Mouse (Mus musculus) E14TG2a.4 (cell line): ENCODE measurements around the gene Hmga1b.
"Not testable (repeated sequence)": the region's sequence is repeated elsewhere in the genome, so short reads cannot be mapped to it uniquely, and the experiment has no call there.

Experiments used
- H3K27me3 ChIP-seq: 2 replicates; pipeline ENCODE4 v1.6.1; 2014; ENCODE audit warnings: low read length, control low read depth; ENCODE audit not compliant: insufficient read depth
- H3K36me3 ChIP-seq: 2 replicates; pipeline ENCODE4 v1.6.1; 2014; ENCODE audit warnings: low read length, control low read depth; ENCODE audit not compliant: insufficient read depth
- H3K4me1 ChIP-seq: replicated peaks from 2 replicates; pipeline ENCODE4 v1.6.1; 2014; ENCODE audit warnings: low read depth, low read length, control low read depth
- H3K4me3 ChIP-seq: replicated peaks from 2 replicates; pipeline ENCODE4 v1.5.1; 2014; ENCODE audit warnings: mild to moderate bottlenecking, low read length
- H3K9me3 ChIP-seq: 2 replicates; pipeline ENCODE4 v1.6.1; 2014; ENCODE audit warnings: low read length, control low read depth
- CTCF ChIP-seq: conservative IDR thresholded peaks from 2 replicates; pipeline ENCODE4 v1.5.1; 2014; ENCODE audit warnings: low read length
- NANOG ChIP-seq: IDR thresholded peaks from 2 replicates; pipeline ENCODE4 v1.6.1; 2014; ENCODE audit warnings: borderline replicate concordance, low read length, mixed read lengths
- POU5F1 ChIP-seq: IDR thresholded peaks from 2 replicates; pipeline ENCODE4 v1.6.1; 2014; ENCODE audit warnings: low read length, borderline replicate concordance

The Hmga1b gene

DNA sequence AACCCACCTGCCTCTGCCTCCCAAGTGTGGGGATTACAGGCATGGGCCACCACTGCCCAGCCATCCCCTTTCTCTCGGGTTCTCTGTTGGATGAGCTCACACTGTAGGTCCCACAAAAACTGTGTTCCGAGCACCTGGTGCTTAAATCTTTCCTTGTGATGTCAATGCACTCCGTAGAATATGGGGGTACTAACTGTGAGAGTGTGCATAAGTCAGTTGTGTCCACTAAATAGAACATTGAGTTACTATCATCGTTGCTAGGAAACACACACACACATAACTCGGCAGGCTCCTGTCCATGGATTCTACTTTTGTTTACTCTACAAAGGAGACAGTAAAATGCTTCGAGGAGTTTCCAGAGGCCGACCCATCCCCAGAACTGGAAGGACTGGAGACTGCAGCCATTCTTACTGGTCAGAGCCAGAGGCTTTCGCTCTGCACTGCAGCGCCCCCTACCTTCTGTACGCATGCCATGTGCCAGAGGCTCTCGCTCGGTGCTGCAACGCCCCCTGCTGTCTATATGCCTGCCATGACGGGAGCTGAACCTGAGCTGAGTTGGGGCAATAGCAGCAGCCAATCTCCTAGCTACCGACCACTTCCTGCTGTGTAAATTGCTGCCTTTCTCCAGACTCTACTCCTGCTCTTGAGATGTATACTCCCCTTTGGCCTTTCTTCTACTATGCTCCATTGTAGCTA lies 13.3 kb downstream of the Hmga1b start:
- peaks cover 55% of the 10 kb centered on the region for H3K4me1 ChIP-seq
- peaks cover 16% of the 10 kb centered on the region for H3K36me3 ChIP-seq
- no peaks in the 10 kb centered on the region for H3K27me3 ChIP-seq
- H3K4me3 ChIP-seq: no peak overlapping the region
- TF ChIP-seq POU5F1 (no peak), NANOG (no peak), CTCF (peak; percentile 97)
- H3K9me3 ChIP-seq: no peaks in the 10 kb centered on the region

DNA sequence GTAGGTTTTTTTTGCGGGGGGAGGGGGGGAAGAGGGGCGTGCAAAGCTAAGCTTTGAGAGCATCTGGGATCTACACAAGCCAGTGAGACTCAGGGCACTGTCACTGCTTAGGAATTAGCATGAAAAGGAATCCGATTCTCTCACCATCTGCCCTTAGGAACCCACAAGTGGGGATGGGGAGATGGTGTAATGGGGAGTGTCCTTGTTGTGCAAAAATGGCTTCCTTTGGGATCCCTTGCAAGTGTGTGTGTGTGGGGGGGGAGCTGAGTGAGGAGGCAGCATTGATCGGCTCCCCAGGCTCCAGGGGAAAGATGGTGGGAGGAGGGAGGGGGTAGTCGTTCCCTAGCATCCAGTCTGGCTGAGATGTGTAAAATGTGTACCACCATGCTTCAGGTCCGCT lies 14.5 kb downstream of the Hmga1b start:
- TF ChIP-seq NANOG (no peak), CTCF (no peak)
- Histone ChIP-seq H3K9me3 (no peaks in the 10 kb centered on the region), H3K36me3 (peaks cover 26% of the 10 kb centered on the region), H3K27me3 (no peaks in the 10 kb centered on the region), H3K4me3 (peak overlapping the region; percentile 17; the same call in 1 of the 2 replicates), H3K4me1 (peaks cover 65% of the 10 kb centered on the region)

DNA sequence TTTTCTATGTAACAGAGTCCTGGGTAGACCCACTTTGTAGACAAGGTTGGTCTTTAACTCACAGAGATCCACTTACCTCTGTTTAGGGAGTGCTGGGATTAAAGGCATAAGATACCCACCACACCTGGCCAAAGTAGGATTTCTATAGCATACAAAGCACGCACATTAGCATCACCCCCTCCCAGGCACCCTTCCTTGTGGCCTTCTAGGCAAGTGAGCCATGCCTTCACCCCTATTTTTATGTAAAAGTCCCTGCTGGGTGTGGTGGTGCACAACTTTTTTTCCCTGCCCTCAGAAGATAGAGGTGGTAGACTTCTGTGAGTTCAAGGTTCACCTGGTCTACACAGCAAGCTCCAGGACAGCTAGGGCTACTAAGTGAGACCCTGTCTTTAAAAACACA lies 17.3 kb downstream of the Hmga1b start:
- TF ChIP-seq NANOG: no peak
- no peak for TF ChIP-seq CTCF
- TF ChIP-seq POU5F1: no peak

DNA sequence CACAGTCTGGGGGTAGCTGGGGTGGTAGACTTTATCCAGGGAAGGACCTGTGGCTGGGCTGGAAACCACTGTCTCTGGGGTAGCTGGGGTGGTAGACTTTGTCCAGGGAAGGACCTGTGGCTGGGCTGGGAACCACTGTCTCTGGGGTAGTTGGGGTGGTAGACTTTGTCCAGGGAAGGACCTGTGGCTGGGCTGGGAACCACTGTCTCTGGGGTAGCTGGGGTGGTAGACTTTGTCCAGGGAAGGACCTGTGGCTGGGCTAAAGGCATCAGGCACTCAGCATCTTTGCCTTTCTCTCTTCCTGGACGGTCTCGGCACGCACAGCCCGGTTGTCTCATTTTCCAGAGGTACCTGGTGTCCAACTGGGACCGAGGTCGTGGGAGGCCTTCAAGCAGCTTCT lies 18.8 kb downstream of the Hmga1b start:
- not testable (repeated sequence) for H3K9me3 ChIP-seq, H3K27me3 ChIP-seq
- peaks cover 48% of the 10 kb centered on the region for H3K36me3 ChIP-seq
- H3K4me1 ChIP-seq: peaks cover 87% of the 10 kb centered on the region
- H3K4me3 ChIP-seq: 0 out of 2 replicates have a peak overlapping the region, but pooled peaks have one; percentile 95

More for the DNA sequence above, 17.3 kb downstream of the Hmga1b start:
- H3K9me3 ChIP-seq: no peaks in the 10 kb centered on the region
- H3K4me3 ChIP-seq: peak overlapping the region; percentile 46
- H3K36me3 ChIP-seq: peaks cover 35% of the 10 kb centered on the region
- H3K27me3 ChIP-seq: no peaks in the 10 kb centered on the region
- H3K4me1 ChIP-seq: peaks cover 82% of the 10 kb centered on the region

DNA sequence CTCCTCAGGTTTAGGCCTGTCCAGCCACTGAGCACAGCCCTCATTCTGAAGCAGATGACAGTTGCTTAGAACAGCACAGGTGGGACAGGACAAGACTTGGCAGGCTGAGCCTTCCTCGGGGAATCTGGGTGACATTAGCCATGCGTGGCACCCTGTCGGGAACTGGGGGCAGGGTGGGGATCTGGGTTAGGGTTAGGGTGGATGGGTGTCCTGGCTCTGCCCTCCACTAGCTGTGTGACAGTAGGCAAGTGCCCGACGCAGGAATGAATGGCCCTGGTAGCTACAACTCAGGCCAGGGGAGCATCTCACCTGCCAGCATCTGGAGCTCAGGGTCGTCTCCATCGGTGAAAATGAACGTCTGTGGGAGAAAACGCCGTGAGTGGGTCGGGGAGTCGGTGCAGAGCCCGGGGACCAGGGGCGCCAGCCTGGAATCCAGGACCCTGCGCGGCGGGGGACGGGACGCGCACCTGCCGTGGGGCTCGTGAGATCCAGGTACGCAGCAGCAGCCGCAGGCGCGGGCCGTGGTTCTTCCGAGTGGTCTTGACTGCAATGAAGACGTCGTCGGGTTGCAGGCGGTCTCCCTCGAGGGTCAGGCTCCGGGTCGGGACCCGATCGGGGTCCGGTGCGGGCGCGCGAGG lies 21.0 kb downstream of the Hmga1b start:
- H3K9me3 ChIP-seq: no peaks in the 10 kb centered on the region
- TF ChIP-seq NANOG: no peak
- TF ChIP-seq CTCF: no peak
- no peak for TF ChIP-seq POU5F1
- peak overlapping the region; percentile 95 for H3K4me3 ChIP-seq
- no peaks in the 10 kb centered on the region for H3K27me3 ChIP-seq
- peaks cover 78% of the 10 kb centered on the region for H3K4me1 ChIP-seq
- peaks cover 67% of the 10 kb centered on the region for H3K36me3 ChIP-seq

DNA sequence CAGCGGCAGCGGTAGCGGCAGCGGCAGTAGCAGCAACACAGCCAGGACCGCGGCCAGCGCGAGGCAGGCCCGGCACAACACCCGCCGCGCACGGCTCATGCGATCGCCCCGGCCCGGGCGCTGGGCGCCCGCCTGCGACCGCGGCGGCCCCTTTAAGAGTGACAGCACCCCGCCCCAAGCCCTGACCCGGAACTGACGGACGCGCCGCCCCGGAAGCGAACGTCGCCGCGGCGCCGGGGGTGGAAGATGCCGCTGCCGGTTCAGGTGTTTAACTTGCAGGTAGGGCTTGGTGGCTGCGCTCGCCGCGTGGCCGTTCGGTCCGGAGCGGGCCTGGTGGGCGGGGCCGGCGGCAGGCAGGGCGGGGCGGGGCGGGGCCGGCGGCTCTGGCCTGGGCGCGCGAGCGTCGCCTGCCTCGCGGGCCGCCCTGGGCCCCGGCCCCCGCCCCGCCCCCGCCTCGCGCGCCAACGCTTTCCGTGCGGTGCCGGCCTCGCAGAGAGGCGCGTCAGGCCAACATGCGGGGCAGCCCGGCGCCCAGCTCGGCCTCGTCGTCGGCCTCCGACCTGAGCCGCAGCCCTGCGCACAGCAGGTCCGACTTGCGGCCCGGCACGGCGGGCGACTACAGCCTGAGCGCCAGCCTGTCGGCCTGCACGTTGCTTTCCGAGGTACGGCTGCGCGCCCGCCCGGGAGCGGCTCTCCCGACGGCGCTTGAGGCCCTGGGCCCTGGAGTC lies 21.6 kb downstream of the Hmga1b start, which contains the start of the genes Rfng and Gps1:
TSS of gene Rfng (minus strand) at position 144 of the 728 bp plus-strand sequence.
TSS of gene Gps1 (plus strand) at position 209 of the 728 bp plus-strand sequence.
- no peaks in the 10 kb centered on the region for H3K9me3 ChIP-seq

DNA sequence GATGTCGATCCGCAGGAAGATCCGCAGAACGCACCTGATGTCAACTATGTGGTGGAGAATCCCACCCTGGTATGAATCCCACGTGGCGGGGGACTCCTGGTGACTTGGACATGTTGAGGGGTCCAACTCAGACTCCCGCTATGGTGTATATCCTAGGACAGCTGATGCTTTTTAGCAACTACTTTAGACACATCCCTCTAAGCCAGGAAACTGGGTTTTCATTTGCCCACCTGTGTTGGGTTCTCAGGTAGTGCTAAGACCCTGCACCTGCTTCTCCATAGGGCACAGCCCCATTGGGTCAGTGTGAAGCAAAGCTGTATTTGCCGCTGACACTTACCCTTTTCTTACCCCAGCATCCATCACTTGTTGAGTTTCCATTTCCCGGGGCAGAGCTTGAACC lies 22.6 kb downstream of the Hmga1b start:
- Histone ChIP-seq H3K4me3 (peak overlapping the region; percentile 95), H3K9me3 (no peaks in the 10 kb centered on the region), H3K36me3 (peaks cover 77% of the 10 kb centered on the region), H3K27me3 (no peaks in the 10 kb centered on the region), H3K4me1 (peaks cover 62% of the 10 kb centered on the region)
- TF ChIP-seq CTCF (no peak), NANOG (no peak), POU5F1 (no peak)

More for the DNA sequence above, 21.6 kb downstream of the Hmga1b start, which contains the start of the genes Rfng and Gps1:
- Histone ChIP-seq H3K36me3 (peaks cover 68% of the 10 kb centered on the region), H3K27me3 (no peaks in the 10 kb centered on the region), H3K4me3 (peak within 1 kb of the TSS; percentile 95), H3K4me1 (peaks cover 71% of the 10 kb centered on the region)
- no peak for TF ChIP-seq CTCF
- TF ChIP-seq NANOG: no peak
- no peak for TF ChIP-seq POU5F1

DNA sequence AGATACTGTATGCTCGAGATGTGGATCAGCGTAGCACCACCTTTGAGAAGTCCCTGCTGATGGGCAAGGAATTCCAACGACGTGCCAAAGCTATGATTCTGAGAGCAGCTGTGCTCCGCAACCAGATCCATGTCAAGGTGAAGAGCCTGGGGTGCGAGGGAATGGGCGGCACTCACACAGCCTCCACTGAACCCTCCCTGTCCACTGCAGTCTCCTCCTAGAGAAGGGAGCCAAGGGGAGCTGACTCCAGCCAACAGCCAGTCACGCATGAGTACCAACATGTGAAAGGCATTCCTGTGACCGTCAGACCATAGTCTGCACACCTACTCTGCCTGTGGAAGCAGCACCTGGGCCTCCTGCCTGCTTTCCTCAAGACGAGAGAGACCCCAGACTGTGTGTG lies 25.9 kb downstream of the Hmga1b start:
- peaks cover 38% of the 10 kb centered on the region for H3K4me1 ChIP-seq
- H3K36me3 ChIP-seq: peaks cover 83% of the 10 kb centered on the region
- H3K27me3 ChIP-seq, H3K9me3 ChIP-seq, H3K4me3 ChIP-seq: not testable (repeated sequence)

DNA sequence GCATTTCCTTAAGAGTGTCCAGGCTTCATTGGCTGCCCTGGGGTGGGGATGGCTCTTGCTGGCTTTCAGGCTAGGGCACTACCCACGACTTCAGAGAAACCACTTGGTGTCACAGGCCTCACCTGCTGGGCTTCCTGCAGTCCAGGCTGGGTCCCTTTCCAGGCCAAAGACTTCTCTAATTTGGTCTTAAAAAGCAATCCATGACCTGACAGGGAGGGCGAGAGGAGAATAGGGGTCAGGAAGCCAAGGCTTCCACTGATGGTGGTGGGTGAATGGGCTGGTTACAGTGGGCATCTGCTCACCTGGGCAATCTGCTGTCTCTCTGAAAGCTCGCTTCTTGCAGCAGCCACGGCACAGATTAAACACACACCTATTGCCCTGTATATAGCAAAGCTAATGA lies 26.8 kb downstream of the Hmga1b start:
- Histone ChIP-seq H3K27me3 (no peaks in the 10 kb centered on the region), H3K4me1 (peaks cover 45% of the 10 kb centered on the region), H3K9me3 (no peaks in the 10 kb centered on the region), H3K36me3 (peaks cover 92% of the 10 kb centered on the region), H3K4me3 (no peak overlapping the region)
- TF ChIP-seq CTCF (no peak), NANOG (no peak), POU5F1 (no peak)
